Mouse (Mus musculus) lung, adult 18-20 months (tissue): ENCODE data around the gene Il34.

Experiments used
- DNase-seq, 2 experiments: peaks; one replicate each; pipeline ENCODE4 v3.0.0; 2022; ENCODE audit warnings: mixed read lengths in 2 of 2

Il34 gene

GRCm38 (mm10) chr8:110775316-110775715 is 30.4 kb downstream of the Il34 start:
- DNase-seq = no peak

GRCm38 (mm10) chr8:110774725-110775124 is 31.0 kb downstream of the Il34 start:
- DNase-seq = no peak

- DNase-seq = peak; percentile 32 to 50
Measured at GRCm38 (mm10) chr8:110774047-110774446, 31.7 kb downstream of the Il34 start.

DNA sequence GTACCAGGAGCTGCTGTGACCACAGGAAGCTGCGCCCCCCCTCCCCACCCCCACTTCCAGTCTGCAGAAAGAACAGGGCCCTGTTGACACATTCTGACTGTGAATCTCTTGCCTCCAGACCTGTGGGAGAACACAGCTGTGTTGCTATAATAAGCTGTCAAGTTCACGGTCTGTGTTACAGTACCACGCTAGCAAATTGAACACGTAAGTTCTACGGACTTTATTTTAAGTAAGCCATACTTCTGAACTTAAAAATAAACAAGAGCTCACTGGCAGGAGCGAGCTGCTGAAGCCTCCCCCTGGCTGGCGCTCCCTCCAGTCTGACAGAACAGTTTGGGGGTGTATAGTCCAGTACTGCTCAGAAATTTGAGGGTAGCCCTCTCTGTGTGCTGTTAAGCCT is 33.3 kb downstream of the Il34 start:
- DNase-seq = no peak

DNA sequence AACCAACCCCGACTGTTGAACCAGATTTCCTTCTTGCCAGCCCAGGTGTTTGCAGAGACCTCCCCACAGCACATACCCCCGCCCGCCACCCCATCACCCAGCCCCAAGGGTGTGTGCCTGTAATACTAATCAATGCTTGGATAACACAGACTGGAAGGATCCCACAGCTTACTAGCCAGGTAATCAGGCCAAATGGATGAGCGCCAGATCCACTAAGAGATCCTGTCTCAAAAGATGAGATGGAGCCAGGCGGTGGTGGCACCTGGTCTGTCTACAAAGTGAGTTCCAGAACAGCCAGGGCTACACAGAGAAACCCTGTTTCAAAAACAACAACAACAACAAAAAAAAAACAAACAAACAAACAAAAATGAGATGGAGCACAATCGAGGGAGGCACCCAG is 38.5 kb downstream of the Il34 start:
- DNase-seq = no peak

GRCm38 (mm10) chr8:110764671-110765070 is 41.1 kb downstream of the Il34 start:
- DNase-seq = no peak

DNA sequence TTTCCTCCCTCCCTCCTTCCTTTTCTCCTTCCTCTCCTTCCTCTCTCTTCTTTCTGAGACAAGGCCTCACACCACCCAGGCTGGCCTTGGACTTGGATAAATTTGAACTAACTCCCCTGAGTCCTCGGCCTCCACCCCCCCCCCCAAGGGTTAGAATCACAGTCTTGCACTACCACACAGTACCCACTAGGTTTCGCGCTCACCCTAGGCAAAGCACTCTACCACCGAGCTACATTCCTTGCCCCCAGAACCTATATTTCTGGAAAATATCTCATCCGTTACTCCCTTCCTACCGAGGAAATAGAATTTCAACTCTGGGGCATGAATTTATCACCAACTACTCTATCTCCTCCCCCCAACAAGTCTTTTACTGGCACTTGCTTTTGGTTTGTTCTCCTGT is 43.7 kb downstream of the Il34 start:
- DNase-seq = no peak

- peak; percentile 63 to 76 for DNase-seq
Measured at GRCm38 (mm10) chr8:110761185-110761584, 44.5 kb downstream of the Il34 start.

DNA sequence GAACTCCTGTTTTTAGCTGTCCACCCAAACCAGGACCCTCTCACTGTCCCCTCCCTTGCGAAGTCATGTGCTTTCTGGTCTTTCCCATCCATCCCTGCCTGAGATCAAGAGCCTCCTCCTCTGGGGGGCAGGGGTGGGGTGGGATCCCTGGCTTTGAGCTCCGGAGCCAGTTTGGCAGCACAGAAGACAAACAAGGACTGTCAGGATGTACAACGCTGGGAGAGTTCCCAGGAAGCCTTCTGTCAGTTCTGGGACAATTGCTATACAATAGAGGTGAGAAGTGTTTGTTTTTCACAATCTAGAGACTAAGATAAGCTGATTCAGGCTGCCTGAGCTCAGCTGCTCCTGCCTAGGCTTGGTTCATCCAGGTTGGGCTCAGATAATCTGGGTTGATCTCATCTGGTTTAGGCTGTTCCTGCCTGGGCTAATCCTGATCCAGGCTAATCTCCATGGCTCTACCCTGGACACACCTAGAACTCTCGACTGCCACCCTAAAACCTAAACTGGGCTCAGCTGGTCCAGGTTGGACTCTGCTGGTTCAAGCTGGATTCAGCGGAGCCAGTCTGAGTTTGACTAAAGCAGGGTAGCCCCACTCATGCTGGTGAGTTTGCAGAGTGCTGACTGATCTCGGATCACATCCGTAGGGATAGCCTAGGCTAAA is 45.3 kb downstream of the Il34 start:
- peak in 1 of 2 experiments; percentile 27 for DNase-seq

DNA sequence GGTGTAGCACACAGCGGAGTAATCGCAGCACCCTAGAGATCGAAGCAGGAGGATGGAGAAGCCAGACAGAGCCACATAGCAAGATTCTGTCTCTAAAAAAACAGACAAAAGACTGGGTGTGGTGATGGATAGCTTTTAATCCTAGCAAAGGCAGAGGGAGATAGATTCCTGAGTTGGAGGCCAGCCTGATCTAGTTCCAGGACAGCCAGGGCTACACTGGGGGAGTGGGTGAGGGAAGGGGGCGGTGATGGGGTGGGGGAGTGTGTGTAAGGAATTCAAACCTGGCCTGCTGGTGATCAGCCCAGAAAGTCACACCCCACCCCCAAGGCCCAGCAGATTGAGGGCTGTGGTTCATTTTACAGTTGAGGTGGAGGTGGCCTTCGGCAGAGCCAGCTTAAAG is 49.5 kb downstream of the Il34 start:
- no peak for DNase-seq

DNA sequence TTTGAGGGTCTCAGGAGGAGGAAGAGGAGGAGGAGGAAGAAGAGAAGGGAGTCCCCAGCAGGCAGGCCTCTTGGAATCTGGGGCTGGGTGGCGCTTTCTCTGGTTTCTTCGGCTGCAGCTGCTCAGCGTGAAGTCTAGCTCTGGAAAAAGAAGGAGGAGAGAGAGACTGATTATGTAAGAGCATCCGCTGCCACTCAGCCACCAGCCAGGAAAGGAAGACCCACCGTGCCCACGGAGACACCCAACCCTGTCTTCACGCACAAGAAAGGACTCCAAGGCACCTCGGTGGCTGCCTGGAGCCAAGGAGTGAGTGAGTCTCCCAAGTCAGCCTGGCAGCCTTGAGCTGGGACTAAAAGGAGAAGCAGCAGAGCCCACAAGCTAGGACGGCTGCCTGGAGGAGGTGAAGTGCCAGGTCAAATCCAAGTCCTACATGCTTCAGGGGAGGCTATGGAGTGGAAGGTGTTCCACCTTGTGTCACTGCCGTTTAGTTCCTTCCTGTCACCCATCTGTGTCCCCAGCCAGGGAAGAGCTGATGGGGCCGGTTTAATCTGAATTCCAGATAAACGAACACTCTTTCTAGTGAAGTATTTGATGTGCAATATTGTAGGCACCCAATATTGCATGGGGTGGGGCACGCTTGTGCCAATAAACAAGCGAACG is 50.1 kb downstream of the Il34 start:
- no peak for DNase-seq

DNA sequence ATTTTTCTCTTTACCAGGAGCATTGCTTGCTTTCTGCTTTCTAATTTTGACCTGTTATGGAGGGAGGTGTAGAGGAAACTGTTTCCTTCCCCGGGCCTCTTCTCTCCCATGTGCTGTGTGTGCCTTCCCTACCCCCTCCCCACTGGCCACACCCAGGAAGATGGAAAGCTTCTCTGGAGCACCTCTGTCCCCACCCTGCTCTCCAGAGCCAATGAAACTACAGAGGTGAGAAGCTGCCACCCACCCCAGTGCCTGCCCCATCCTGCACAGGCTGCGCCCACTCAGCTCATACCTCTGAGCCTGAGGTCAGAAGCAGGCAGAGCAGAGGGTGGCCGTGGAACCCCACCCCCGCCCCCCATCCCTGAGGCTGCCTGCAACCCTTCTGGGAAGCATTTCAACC is 51.0 kb downstream of the Il34 start:
- no peak for DNase-seq

DNA sequence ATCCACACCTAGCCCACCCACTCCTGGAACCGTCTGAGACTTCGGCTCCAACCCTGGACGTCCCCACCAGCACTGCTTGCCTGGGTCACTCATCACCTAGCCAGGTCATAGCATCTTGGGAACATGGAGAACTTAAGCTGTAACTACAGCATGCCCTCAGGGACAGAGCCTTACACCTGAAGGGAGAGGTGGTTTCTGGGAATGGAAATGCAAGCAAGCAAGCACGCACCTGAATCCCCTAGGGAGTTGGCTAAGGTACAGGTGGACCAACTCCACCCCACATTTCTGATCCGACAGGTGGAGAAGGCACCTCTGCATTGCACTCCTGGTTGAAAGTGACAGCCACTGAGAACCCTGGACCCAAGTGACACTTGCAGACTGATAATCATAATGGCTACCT is 54.2 kb downstream of the Il34 start:
- no peak for DNase-seq

GRCm38 (mm10) chr8:110750269-110750668 is 55.5 kb downstream of the Il34 start:
- DNase-seq = no peak

DNA sequence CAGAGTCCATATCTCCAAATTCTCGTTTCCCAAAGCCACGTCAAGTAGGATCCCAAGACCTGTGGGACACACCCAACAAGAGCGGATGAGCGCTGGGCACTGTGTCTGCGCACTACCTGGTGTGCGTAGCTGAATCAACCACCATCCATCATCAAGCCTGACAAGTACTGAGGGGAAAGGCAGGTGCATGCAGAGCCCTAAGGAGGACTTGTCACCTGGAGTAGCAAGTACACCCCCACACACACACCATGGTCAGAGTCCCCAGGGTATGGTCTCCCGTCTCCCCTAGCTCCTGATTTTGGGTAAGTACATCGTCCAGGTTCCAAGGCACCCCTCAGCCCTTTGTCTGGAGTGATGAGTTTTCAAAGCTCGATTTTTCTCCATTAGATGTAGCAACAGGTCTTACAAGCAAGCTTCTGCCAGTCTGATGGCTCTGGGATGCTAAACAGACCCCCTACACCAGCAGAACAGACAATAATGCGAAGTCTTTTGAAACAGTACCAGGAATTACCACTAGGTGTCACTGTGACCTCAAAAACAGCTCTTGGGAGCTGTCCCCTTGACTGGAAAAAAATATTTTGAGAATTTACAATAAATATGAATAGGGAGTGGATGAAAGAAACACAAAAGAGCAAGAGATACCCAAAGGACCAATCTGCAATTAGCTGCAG is 56.1 kb downstream of the Il34 start:
- DNase-seq = peak in 1 of 2 experiments; percentile 36

DNA sequence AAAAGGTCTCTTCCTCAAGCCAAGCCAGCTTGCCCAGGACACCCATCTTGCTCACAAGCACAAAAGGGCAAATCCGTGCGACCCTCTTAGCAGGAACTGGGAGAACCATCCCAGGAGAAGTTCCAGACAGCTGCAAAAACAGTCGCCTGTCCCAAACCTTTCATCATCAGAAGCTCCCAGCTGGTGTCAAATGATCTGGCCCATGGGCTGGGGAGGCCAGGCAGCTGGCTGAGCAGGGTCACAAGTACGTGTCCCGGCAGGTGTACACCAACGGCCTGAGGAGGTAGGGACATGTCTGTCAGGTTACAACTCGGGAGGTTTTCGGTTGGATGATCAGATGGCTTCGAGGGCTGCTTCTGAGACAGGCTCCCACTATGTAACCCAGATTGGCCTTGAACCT is 59.1 kb downstream of the Il34 start:
- no peak for DNase-seq

- no peak for DNase-seq
Measured at GRCm38 (mm10) chr8:110745162-110745561, 60.6 kb downstream of the Il34 start.

GRCm38 (mm10) chr8:110742452-110742818 is 63.3 kb downstream of the Il34 start:
- DNase-seq = no peak

- DNase-seq = no peak
Measured at GRCm38 (mm10) chr8:110741816-110742451, 63.8 kb downstream of the Il34 start.

DNA sequence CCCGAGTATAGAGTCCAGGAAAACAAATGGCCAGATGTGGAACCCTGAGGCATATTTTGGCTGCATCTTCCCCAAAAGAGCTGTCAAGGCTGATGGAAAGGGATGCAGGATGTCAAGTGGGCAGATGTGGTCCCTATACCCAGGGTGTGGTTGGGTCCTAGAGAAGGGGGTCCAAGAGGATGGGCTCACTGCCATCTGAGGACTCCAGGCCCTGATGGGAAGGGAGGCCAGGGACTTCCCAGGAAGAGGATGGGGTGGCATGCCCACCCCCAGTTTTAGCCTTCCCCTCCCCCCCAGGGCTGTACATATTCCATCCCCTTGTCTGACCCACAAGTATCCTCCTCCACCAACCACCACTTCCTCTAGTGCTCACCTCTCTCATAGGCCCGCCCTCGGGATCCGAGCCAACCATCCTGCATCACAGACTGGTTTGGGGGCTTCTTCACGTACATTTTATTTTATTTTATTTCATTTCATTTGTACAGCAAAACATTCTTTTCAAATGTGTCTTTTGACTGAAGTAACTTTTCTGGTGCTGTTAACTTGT is 65.0 kb downstream of the Il34 start:
- no peak for DNase-seq

GRCm38 (mm10) chr8:110738591-110739195 is 67.0 kb downstream of the Il34 start:
- DNase-seq = no peak

GRCm38 (mm10) chr8:110733036-110733435 is 72.7 kb downstream of the Il34 start:
- no peak for DNase-seq

- DNase-seq = no peak
Measured at GRCm38 (mm10) chr8:110731346-110731859, 74.3 kb downstream of the Il34 start.
